Mouse (Mus musculus): ENCODE results near the gene Fip1l1. TPM values are rescaled to one million over a fixed set of nuclear protein-coding genes. Genes with fewer than 3 reads are reported as not detected.

The Fip1l1 gene
- polyA plus RNA-seq, 1 experiment from 2014 or later = 119 TPM

- DNase-seq (ENCODE audit: low spot score) = peak; percentile 25
- Histone ChIP-seq H3K9me3 (no peaks in the 10 kb centered on the region), H3K27ac (replicated peaks) (no peak overlapping the region), H3K4me3 (no peak overlapping the region), H3K4me1 (peaks cover 54% of the 10 kb centered on the region), H3K36me3 (replicated peaks) (no peaks in the 10 kb centered on the region), H3K27me3 (replicated peaks; ENCODE audit: low read depth, poor library complexity, severe bottlenecking) (no peaks in the 10 kb centered on the region)
- WGBS = 69% methylated on average over 3 of the region's 3 CpGs
These were observed 83.4 kb downstream of the Fip1l1 start for GRCm38 (mm10) chr5:74618573-74619059.

DNA sequence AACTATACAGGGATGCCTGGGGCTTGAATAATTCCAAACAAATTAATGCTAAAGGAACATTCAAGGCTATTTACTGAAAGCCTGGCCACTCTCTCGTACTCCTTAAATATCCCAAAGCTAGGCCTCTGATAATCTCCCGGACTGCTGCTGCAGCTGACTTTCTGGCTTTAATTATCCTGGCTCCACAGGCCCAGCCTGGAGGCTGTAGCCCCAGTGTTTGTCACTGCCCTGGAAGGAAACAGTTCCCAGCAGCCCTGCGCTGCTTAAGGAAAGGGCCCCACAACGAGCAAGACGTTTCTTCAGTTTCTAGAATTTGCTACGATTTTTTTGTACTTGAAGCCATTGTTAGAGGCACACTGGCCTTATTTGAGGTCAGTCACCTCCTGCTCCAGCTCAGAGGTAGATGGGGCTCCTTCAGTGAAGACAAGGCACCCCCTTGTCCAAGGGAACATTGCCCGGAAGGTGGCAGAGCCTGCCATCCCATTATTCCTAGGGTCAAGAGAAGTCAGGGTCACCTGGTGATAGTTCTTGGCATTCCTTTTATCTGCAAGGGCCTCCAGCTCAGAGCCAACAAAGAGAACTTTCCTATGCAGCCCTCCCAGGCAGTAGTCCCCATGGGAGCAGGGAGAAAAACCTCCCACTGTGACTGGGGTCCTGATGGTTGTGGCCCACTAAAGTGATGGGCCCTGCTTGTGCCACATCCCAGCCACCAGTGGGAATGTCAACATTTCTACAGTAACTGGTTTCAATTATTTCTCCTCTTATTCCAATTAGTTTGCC is 86.6 kb downstream of the Fip1l1 start:
- no peaks in the 10 kb centered on the region for H3K27me3 ChIP-seq (replicated peaks; ENCODE audit: low read depth, poor library complexity, severe bottlenecking)
- H3K27ac ChIP-seq (replicated peaks) = peak overlapping the region; percentile 86
- H3K4me3 ChIP-seq = no peak overlapping the region
- 24% methylated on average over 7 of the region's 7 CpGs for WGBS
- H3K9me3 ChIP-seq = no peaks in the 10 kb centered on the region
- H3K36me3 ChIP-seq (replicated peaks) = no peaks in the 10 kb centered on the region
- DNase-seq (ENCODE audit: low spot score) = peak; percentile 75
- peaks cover 57% of the 10 kb centered on the region for H3K4me1 ChIP-seq

GRCm38 (mm10) chr5:74623316-74624000 is 88.2 kb downstream of the Fip1l1 start:
- WGBS = 93% methylated on average over 14 of the region's 14 CpGs
- Histone ChIP-seq H3K27me3 (replicated peaks; ENCODE audit: low read depth, poor library complexity, severe bottlenecking) (no peaks in the 10 kb centered on the region), H3K36me3 (replicated peaks) (no peaks in the 10 kb centered on the region), H3K9me3 (no peaks in the 10 kb centered on the region), H3K4me3 (no peak overlapping the region), H3K27ac (replicated peaks) (no peak overlapping the region), H3K4me1 (peaks cover 41% of the 10 kb centered on the region)
- DNase-seq (ENCODE audit: low spot score) = no peak

DNA sequence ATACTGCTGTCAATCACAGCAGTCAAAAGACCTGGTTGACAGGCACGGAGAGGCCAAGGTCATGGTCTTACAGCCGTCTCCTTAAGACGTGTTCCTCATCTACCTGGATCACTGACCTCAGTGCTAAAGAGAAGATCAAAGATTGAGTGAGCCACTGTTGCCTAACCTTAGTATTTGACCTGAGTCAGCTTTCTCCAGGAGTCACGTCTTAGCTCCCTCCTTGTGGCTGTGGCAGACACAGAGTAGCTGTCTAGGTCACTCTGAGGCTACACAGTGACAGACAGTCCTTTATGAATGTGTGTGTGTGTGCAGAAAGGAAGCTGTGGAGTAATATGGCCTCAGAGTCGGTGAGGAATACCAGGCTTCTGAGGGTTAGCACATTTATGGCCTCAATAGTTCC is 89.1 kb downstream of the Fip1l1 start:
- Histone ChIP-seq H3K9me3 (no peaks in the 10 kb centered on the region), H3K27ac (replicated peaks) (no peak overlapping the region; the same call in 1 of the 2 replicates), H3K4me1 (peaks cover 48% of the 10 kb centered on the region), H3K4me3 (no peak overlapping the region), H3K27me3 (replicated peaks; ENCODE audit: low read depth, poor library complexity, severe bottlenecking) (no peaks in the 10 kb centered on the region), H3K36me3 (replicated peaks) (no peaks in the 10 kb centered on the region)
- 46% methylated on average over 5 of the region's 5 CpGs for WGBS
- DNase-seq (ENCODE audit: low spot score) = no peak

DNA sequence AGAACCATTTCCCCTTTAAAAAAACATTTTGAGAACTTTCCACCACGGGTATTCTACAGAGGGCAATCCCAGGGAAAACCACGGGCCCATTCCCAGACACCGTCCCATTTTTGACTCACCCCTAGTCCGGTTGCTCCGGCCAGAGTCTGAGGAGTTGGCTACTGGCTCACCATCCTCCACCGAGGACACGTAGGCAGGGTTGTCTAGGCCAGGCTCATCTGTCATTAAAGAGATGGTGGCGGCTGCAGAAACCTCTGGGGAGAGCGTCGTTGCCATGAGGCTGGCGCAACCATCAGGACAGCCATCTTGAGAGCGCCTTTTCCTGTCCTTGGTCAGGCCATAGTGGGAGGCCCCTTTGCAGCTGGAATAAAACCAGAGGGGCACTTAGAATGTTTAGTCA is 92.8 kb downstream of the Fip1l1 start:
- Histone ChIP-seq H3K9me3 (no peaks in the 10 kb centered on the region), H3K4me1 (peaks cover 44% of the 10 kb centered on the region), H3K4me3 (no peak overlapping the region), H3K27me3 (replicated peaks; ENCODE audit: low read depth, poor library complexity, severe bottlenecking) (no peaks in the 10 kb centered on the region), H3K36me3 (replicated peaks) (no peaks in the 10 kb centered on the region), H3K27ac (replicated peaks) (no peak overlapping the region)
- no peak for DNase-seq (ENCODE audit: low spot score)
- 90% methylated on average over 12 of the region's 12 CpGs for WGBS

DNA sequence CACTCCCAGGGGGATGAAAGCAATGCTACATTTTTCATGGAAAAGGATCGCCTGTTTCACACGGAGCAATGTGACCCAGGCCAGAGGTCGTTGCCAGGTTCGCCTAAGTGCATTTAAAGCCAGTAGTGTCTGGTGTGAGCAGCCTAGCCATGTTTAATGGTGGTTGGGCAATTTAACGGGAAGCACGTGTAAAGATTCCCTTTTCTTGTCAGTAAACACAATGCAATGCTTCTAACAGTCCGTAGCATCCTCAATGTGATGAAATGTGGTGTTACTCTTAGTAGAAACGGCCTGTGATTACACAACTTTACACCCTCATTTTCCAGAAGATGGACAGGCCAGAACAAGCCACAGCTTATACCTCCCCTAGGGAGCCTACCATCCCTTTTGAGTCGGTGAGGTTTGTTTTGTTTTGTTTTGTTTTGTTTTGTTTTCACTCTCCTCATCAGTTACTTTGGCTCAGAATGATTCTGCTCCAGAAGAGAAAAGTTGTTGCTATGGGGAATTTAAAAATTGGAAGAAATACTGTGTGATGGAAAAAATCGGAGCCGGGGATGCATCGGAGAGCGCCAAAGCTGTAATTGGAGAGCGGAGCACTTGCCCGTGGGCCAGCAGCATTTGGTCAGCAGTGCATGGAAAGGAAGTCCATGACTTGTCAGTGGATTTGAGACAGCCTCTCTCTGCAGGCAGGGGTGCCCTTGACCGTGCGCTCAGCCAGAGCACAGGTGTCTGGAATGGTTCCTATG is 97.3 kb downstream of the Fip1l1 start:
- Histone ChIP-seq H3K9me3 (no peaks in the 10 kb centered on the region), H3K36me3 (replicated peaks) (no peaks in the 10 kb centered on the region), H3K4me1 (peaks cover 43% of the 10 kb centered on the region), H3K27me3 (replicated peaks; ENCODE audit: low read depth, poor library complexity, severe bottlenecking) (no peaks in the 10 kb centered on the region), H3K27ac (replicated peaks) (peak overlapping the region; percentile 57; the same call in 1 of the 2 replicates), H3K4me3 (no peak overlapping the region)
- 49% methylated on average over 17 of the region's 17 CpGs for WGBS
- DNase-seq (ENCODE audit: low spot score) = peak; percentile 22

GRCm38 (mm10) chr5:74633453-74633852 is 98.2 kb downstream of the Fip1l1 start:
- H3K27me3 ChIP-seq (replicated peaks; ENCODE audit: low read depth, poor library complexity, severe bottlenecking) = no peaks in the 10 kb centered on the region
- DNase-seq (ENCODE audit: low spot score) = no peak
- H3K27ac ChIP-seq (replicated peaks) = no peak overlapping the region
- H3K4me1 ChIP-seq = peaks cover 43% of the 10 kb centered on the region
- no peak overlapping the region for H3K4me3 ChIP-seq
- WGBS = 84% methylated on average over 6 of the region's 6 CpGs
- H3K36me3 ChIP-seq (replicated peaks) = no peaks in the 10 kb centered on the region
- H3K9me3 ChIP-seq = no peaks in the 10 kb centered on the region

DNA sequence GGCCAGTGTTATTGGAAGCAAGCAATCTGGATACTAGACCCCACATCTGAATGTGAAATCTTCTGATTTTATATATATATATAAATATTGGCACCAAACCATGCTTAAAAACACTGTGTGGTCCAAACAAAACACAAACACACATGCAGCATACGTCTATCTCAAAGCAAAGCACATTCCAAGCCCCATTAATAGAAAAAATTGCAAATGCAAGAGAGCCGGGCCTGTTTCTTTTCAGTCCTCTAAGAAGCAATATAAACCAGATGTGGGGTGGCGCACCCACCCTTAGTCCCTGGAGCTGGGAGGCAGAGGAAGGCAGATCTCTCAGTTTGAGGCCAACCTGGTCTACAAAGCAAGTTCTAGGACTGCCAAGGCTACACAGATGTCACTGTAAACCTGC is 99.1 kb downstream of the Fip1l1 start:
- Histone ChIP-seq H3K9me3 (no peaks in the 10 kb centered on the region), H3K4me3 (no peak overlapping the region), H3K36me3 (replicated peaks) (no peaks in the 10 kb centered on the region), H3K27ac (replicated peaks) (no peak overlapping the region; the same call in 1 of the 2 replicates), H3K27me3 (replicated peaks; ENCODE audit: low read depth, poor library complexity, severe bottlenecking) (no peaks in the 10 kb centered on the region), H3K4me1 (peaks cover 36% of the 10 kb centered on the region)
- DNase-seq (ENCODE audit: low spot score) = no peak
- 44% methylated on average over 3 of the region's 3 CpGs for WGBS

GRCm38 (mm10) chr5:74639516-74639915 is 104.3 kb downstream of the Fip1l1 start:
- Histone ChIP-seq H3K36me3 (replicated peaks) (no peaks in the 10 kb centered on the region), H3K27me3 (replicated peaks; ENCODE audit: low read depth, poor library complexity, severe bottlenecking) (peaks cover 3% of the 10 kb centered on the region; the same call in 1 of the 2 replicates), H3K4me1 (peaks cover 24% of the 10 kb centered on the region), H3K9me3 (no peaks in the 10 kb centered on the region), H3K4me3 (no peak overlapping the region), H3K27ac (replicated peaks) (no peak overlapping the region)
- no peak for DNase-seq (ENCODE audit: low spot score)
- WGBS = 93% methylated on average over 6 of the region's 6 CpGs

GRCm38 (mm10) chr5:74640504-74640903 is 105.3 kb downstream of the Fip1l1 start:
- Histone ChIP-seq H3K27ac (replicated peaks) (no peak overlapping the region; the same call in 1 of the 2 replicates), H3K36me3 (replicated peaks) (no peaks in the 10 kb centered on the region), H3K4me1 (peaks cover 29% of the 10 kb centered on the region), H3K27me3 (replicated peaks; ENCODE audit: low read depth, poor library complexity, severe bottlenecking) (peaks cover 3% of the 10 kb centered on the region; the same call in 1 of the 2 replicates), H3K4me3 (no peak overlapping the region), H3K9me3 (no peaks in the 10 kb centered on the region)
- 90% methylated on average over 4 of the region's 4 CpGs for WGBS
- DNase-seq (ENCODE audit: low spot score) = no peak

GRCm38 (mm10) chr5:74641000-74641399 is 105.8 kb downstream of the Fip1l1 start:
- DNase-seq (ENCODE audit: low spot score) = no peak
- H3K27ac ChIP-seq (replicated peaks) = peak overlapping the region; percentile 49; the same call in 1 of the 2 replicates
- 45% methylated on average over 6 of the region's 6 CpGs for WGBS
- H3K27me3 ChIP-seq (replicated peaks; ENCODE audit: low read depth, poor library complexity, severe bottlenecking) = peaks cover 3% of the 10 kb centered on the region; the same call in 1 of the 2 replicates
- no peak overlapping the region for H3K4me3 ChIP-seq
- no peaks in the 10 kb centered on the region for H3K9me3 ChIP-seq
- H3K4me1 ChIP-seq = peaks cover 33% of the 10 kb centered on the region
- H3K36me3 ChIP-seq (replicated peaks) = no peaks in the 10 kb centered on the region

GRCm38 (mm10) chr5:74642291-74642690 is 107.0 kb downstream of the Fip1l1 start:
- no peak for DNase-seq (ENCODE audit: low spot score)
- Histone ChIP-seq H3K36me3 (replicated peaks) (no peaks in the 10 kb centered on the region), H3K9me3 (no peaks in the 10 kb centered on the region), H3K27me3 (replicated peaks; ENCODE audit: low read depth, poor library complexity, severe bottlenecking) (peaks cover 3% of the 10 kb centered on the region; the same call in 1 of the 2 replicates), H3K4me3 (no peak overlapping the region), H3K27ac (replicated peaks) (no peak overlapping the region), H3K4me1 (peaks cover 39% of the 10 kb centered on the region)
- WGBS = 58% methylated on average over 2 of the region's 2 CpGs

Data from embryonic facial prominence, embryonic 10.5 days (tissue).